Mouse (Mus musculus): Measurements from ENCODE around the gene Serpine1. TPM values are rescaled to one million over a fixed set of nuclear protein-coding genes. Genes with fewer than 3 reads are reported as not detected.
A peak's percentile ranks its signal among the peaks of the same experiment; 100 is the strongest.
"Not testable (repeated sequence)": the region's sequence is repeated elsewhere in the genome, so short reads cannot be mapped to it uniquely, and the experiment has no call there.

Gene Serpine1
- 131 TPM for polyA plus RNA-seq (2012; fragmentation: generic; extraction: Trizol)
- long read RNA-seq, experiment 1, partial matches to known transcripts, result 0 of 7 reads
- long read RNA-seq, experiment 1, other reads (novel, unspliced or antisense), result 6 of 7 reads
- long read RNA-seq, experiment 2, partial matches to known transcripts, result 0 of 5 reads
- long read RNA-seq, experiment 2, other reads (novel, unspliced or antisense), result 1 of 5 reads

DNA sequence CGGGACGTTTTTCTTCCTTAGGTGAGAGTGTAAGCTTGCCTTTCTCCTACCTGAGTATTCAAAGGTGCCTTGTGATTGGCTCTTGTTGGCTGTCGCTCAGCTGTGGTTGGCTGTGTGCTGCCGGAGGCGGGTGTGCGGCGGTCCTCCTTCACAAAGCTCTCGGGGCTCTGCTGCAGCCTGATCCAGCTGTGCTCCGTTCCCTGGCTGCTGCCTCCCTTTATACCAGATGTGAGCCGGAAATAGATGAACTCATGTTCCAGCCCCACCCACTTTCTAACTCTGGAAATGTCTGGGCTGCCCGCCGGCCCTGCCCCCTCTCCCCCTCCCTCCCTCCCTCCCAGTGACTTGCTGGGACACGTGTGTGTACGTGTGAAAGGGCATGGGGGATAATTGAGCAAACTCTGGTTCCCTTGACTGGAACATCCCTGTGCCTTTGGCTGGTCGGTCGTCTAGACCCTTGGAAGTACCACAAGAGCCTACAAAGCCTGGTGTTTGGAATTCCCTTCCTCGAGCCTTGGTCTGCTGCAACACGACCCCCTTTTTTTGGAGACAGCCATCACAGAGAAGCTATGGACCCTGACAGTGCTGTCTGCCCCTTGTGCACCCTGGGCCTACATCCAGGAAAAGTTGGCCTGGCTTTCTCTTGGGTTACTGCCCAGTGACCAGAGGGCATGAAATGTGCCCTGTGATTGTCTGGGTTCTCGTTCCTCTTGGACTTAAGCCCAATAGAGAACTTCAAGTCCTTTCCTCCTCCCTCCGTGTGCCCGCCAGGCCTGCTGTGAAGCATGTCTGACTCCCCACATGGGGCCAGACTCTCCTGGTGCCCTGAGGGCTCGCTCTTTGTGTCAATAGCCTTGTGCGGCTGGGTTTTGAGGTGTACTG lies at the start of gene Serpine1:
Serpine1 (minus strand) TSS at position 190 of the 882 bp plus-strand sequence.
- Histone ChIP-seq H3K36me3 (ENCODE audit: control insufficient read depth, insufficient read depth) (peaks cover 31% of the 10 kb centered on the region), H3ac (ENCODE audit: control insufficient read depth, insufficient read length, low read depth) (peak within 1 kb of the TSS; percentile 38), H3K27me3 (ENCODE audit: control insufficient read depth, insufficient read depth, insufficient read length) (no peaks in the 10 kb centered on the region), H3K4me3 (ENCODE audit: insufficient read depth, poor library complexity, severe bottlenecking) (peak within 1 kb of the TSS; percentile 44), H3K79me3 (ENCODE audit: low read depth) (peaks cover 36% of the 10 kb centered on the region), H3K79me2 (ENCODE audit: control insufficient read depth, insufficient read depth) (peaks cover 47% of the 10 kb centered on the region)
- TF ChIP-seq MYOG (IDR thresholded peaks at IDR 0.05; ENCODE audit: control insufficient read depth, extremely low read depth, insufficient read length), result no peak
- no peak for TF ChIP-seq MYOD1 (IDR thresholded peaks at IDR 0.05; ENCODE audit: control insufficient read depth, insufficient read length, low read depth)
- peak; percentile 39 for TF ChIP-seq MAX (IDR thresholded peaks at IDR 0.05)

DNA sequence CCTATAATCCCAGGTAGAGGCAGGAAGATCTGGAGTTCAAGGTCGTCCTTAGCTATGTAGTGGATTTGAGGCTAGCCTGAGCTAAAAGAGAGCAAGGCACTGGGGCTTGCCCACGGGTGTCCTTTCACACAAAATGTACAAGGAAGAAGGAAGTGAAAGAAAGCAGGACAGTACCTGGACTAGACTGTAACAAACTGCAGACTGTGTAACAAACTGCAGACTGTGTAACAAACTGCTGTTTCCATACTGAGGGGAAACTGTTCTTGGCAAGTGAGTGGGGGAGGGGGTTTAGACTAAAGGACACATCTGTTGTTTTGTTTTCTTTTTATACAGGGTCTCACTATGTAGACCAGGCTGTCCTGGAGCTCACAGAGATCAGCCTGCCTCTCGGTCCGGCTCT lies 49.2 kb upstream of the Serpine1 start:
- Histone ChIP-seq H3K4me3 (ENCODE audit: insufficient read depth, poor library complexity, severe bottlenecking) (no peak overlapping the region), H3K36me3 (ENCODE audit: control insufficient read depth, insufficient read depth) (no peaks in the 10 kb centered on the region), H3K79me3 (ENCODE audit: low read depth) (no peaks in the 10 kb centered on the region), H3ac (ENCODE audit: control insufficient read depth, insufficient read length, low read depth) (no peak overlapping the region), H3K27me3 (ENCODE audit: control insufficient read depth, insufficient read depth, insufficient read length) (no peaks in the 10 kb centered on the region), H3K79me2 (ENCODE audit: control insufficient read depth, insufficient read depth) (no peaks in the 10 kb centered on the region)
- TF ChIP-seq USF1 (IDR thresholded peaks at IDR 0.05; ENCODE audit: low read depth), result no peak
- TF ChIP-seq MAX (IDR thresholded peaks at IDR 0.05), result no peak
- TF ChIP-seq FOSL1 (IDR thresholded peaks at IDR 0.05; ENCODE audit: insufficient read depth, low read length, poor library complexity, severe bottlenecking), result no peak
- TF ChIP-seq MYOG (IDR thresholded peaks at IDR 0.05; ENCODE audit: control insufficient read depth, extremely low read depth, insufficient read length), result no peak
- TF ChIP-seq CTCF (IDR thresholded peaks at IDR 0.05; ENCODE audit: control insufficient read depth, insufficient read depth, insufficient read length), result no peak
- TF ChIP-seq CEBPB (IDR thresholded peaks at IDR 0.05; ENCODE audit: low read depth), result no peak

DNA sequence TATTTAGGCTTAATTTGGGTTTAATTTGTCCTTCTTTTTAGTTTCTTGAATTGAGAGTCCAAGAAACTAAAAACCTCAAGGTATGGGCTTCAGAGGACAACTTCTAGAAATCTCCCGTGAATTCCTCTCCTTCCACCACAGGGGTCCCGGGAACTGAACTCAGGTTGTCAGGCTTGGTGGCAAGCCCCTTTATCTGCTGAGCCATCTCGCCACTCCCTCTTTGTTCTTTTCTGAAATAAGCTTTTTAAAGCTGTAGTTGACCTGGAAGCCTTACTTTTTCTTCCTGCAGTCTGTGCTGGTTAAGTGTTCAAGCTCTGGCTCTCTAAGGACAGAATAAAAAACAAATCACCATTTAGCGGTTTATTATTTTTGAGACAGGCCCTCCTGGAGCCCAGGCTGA lies 46.8 kb upstream of the Serpine1 start:
- no peak for TF ChIP-seq MAX (IDR thresholded peaks at IDR 0.05)
- TF ChIP-seq CTCF (IDR thresholded peaks at IDR 0.05; ENCODE audit: control insufficient read depth, insufficient read depth, insufficient read length), result no peak
- no peak for TF ChIP-seq FOSL1 (IDR thresholded peaks at IDR 0.05; ENCODE audit: insufficient read depth, low read length, poor library complexity, severe bottlenecking)
- TF ChIP-seq USF1 (IDR thresholded peaks at IDR 0.05; ENCODE audit: low read depth), result no peak
- no peak for TF ChIP-seq MYOG (IDR thresholded peaks at IDR 0.05; ENCODE audit: control insufficient read depth, extremely low read depth, insufficient read length)
- no peak for TF ChIP-seq CEBPB (IDR thresholded peaks at IDR 0.05; ENCODE audit: low read depth)
- TF ChIP-seq MYOD1 (IDR thresholded peaks at IDR 0.05; ENCODE audit: control insufficient read depth, insufficient read length, low read depth), result no peak
- peaks cover 7% of the 10 kb centered on the region for H3K36me3 ChIP-seq (ENCODE audit: control insufficient read depth, insufficient read depth)
- H3K4me3 ChIP-seq (ENCODE audit: insufficient read depth, poor library complexity, severe bottlenecking), result no peak overlapping the region
- H3ac ChIP-seq (ENCODE audit: control insufficient read depth, insufficient read length, low read depth), result no peak overlapping the region
- H3K79me2 ChIP-seq (ENCODE audit: control insufficient read depth, insufficient read depth), result peaks cover 17% of the 10 kb centered on the region
- no peaks in the 10 kb centered on the region for H3K27me3 ChIP-seq (ENCODE audit: control insufficient read depth, insufficient read depth, insufficient read length)
- H3K79me3 ChIP-seq (ENCODE audit: low read depth), result peaks cover 4% of the 10 kb centered on the region

DNA sequence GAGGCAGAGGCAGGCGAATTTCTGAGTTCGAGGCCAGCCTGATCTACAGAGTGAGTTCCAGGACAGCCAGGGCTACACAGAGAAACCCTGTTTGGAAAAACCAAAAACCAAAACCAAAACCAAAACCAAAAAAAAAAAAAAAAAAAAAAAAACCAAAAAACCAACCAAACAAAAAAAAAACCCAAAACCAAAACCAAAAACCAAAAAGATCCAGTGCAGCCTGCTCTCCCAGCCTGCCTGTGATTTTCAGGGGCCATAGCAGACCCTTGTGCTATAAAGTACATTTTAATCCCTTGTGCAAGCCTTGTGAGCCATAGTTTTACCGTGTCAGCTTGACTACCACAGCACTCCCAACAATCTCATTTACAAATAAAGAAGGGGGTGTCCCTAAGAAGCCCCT lies 45.9 kb upstream of the Serpine1 start:
- H3K27me3 ChIP-seq (ENCODE audit: control insufficient read depth, insufficient read depth, insufficient read length); H3ac ChIP-seq (ENCODE audit: control insufficient read depth, insufficient read length, low read depth): not testable (repeated sequence)
- peaks cover 10% of the 10 kb centered on the region for H3K36me3 ChIP-seq (ENCODE audit: control insufficient read depth, insufficient read depth)

DNA sequence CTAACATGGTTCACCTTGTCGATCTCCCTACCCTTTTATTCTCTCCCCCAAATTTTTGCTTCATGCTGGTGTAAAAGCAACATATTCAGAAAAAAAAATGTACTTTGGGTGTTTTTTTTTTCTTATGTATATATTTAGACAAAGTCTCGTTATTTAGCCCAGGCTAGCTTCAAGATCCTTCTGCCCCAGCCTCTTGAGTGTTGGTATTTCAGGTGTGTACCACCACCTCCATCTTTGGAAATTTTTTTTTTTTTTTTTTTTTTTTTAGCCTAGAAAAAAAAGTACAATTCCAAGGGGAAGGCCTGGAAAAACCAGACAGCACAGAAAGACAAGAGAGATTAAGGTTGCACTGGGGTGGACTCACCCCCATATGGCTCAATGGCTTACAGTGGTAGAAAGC lies 44.9 kb upstream of the Serpine1 start:
- H3K4me3 ChIP-seq (ENCODE audit: insufficient read depth, poor library complexity, severe bottlenecking), result no peak overlapping the region
- no peaks in the 10 kb centered on the region for H3K27me3 ChIP-seq (ENCODE audit: control insufficient read depth, insufficient read depth, insufficient read length)
- TF ChIP-seq CTCF (IDR thresholded peaks at IDR 0.05; ENCODE audit: control insufficient read depth, insufficient read depth, insufficient read length) (no peak), CEBPB (IDR thresholded peaks at IDR 0.05; ENCODE audit: low read depth) (no peak), MYOD1 (IDR thresholded peaks at IDR 0.05; ENCODE audit: control insufficient read depth, insufficient read length, low read depth) (no peak), FOSL1 (IDR thresholded peaks at IDR 0.05; ENCODE audit: insufficient read depth, low read length, poor library complexity, severe bottlenecking) (no peak), MAX (IDR thresholded peaks at IDR 0.05) (no peak), USF1 (IDR thresholded peaks at IDR 0.05; ENCODE audit: low read depth) (no peak)
- H3K36me3 ChIP-seq (ENCODE audit: control insufficient read depth, insufficient read depth), result peaks cover 10% of the 10 kb centered on the region
- H3K79me2 ChIP-seq (ENCODE audit: control insufficient read depth, insufficient read depth), result peaks cover 17% of the 10 kb centered on the region
- peaks cover 4% of the 10 kb centered on the region for H3K79me3 ChIP-seq (ENCODE audit: low read depth)
- no peak overlapping the region for H3ac ChIP-seq (ENCODE audit: control insufficient read depth, insufficient read length, low read depth)

More for the DNA sequence above, 45.9 kb upstream of the Serpine1 start:
- H3K79me3 ChIP-seq (ENCODE audit: low read depth); H3K4me3 ChIP-seq (ENCODE audit: insufficient read depth, poor library complexity, severe bottlenecking): not testable (repeated sequence)
- peaks cover 17% of the 10 kb centered on the region for H3K79me2 ChIP-seq (ENCODE audit: control insufficient read depth, insufficient read depth)

Measured in C2C12 (cell line).